Mouse (Mus musculus) MEL (cell line): ENCODE data around the gene Mad2l2.

ENCODE experiments used
- CTCF ChIP-seq, 3 experiments: IDR thresholded peaks in 2 of 3; conservative IDR thresholded peaks in 1 of 3; 2 replicates each; pipeline ENCODE4 v1.5.1; 2011 to 2012; ENCODE audit warnings: low read length in 3 of 3, low read depth in 2 of 3, mild to moderate bottlenecking in 2 of 3, improper control_type of control experiment in 1 of 3, inconsistent platforms in 1 of 3, mixed read lengths in 1 of 3, moderate library complexity in 1 of 3; ENCODE audit not compliant: control insufficient read depth in 1 of 3, insufficient read depth in 1 of 3, poor library complexity in 1 of 3, severe bottlenecking in 1 of 3
- GATA1 ChIP-seq: IDR thresholded peaks from 2 replicates; pipeline ENCODE4 v1.6.1; 2011; ENCODE audit warnings: low read depth, low read length, improper control_type of control experiment
- MXI1 ChIP-seq: IDR thresholded peaks from 2 replicates; pipeline ENCODE4 v1.6.1; 2011; ENCODE audit warnings: mild to moderate bottlenecking, low read depth, low read length, improper control_type of control experiment
- NRF1 ChIP-seq: IDR thresholded peaks from 2 replicates; pipeline ENCODE4 v1.6.1; 2014; ENCODE audit warnings: low read depth, mild to moderate bottlenecking, inconsistent platforms, low read length, improper control_type of control experiment, moderate library complexity; ENCODE audit not compliant: poor library complexity, insufficient read depth, severe bottlenecking
- POLR2A ChIP-seq, 2 experiments: IDR thresholded peaks; 2 replicates each; pipeline ENCODE4 v1.6.1; 2011 to 2012; ENCODE audit warnings: low read length in 2 of 2, mild to moderate bottlenecking in 2 of 2, control low read depth in 1 of 2, improper control_type of control experiment in 1 of 2, low read depth in 1 of 2, moderate library complexity in 1 of 2; ENCODE audit not compliant: control insufficient read depth in 1 of 2, insufficient read depth in 1 of 2, poor library complexity in 1 of 2
- SMC3 ChIP-seq: IDR thresholded peaks from 2 replicates; pipeline ENCODE4 v1.6.1; 2011; ENCODE audit warnings: low read depth, low read length, improper control_type of control experiment
- TAL1 ChIP-seq: IDR thresholded peaks from 2 replicates; pipeline ENCODE4 v1.6.1; 2012; ENCODE audit warnings: mild to moderate bottlenecking, inconsistent platforms, low read length, moderate library complexity, mixed read lengths
- TBP ChIP-seq: IDR thresholded peaks from 2 replicates; pipeline ENCODE4 v1.8.0; 2011; ENCODE audit warnings: low read depth, low read length, improper control_type of control experiment
- ZC3H11A ChIP-seq: IDR thresholded peaks from 2 replicates; pipeline ENCODE4 v1.6.1; 2012; ENCODE audit warnings: low read depth, mild to moderate bottlenecking, inconsistent platforms, low read length, improper control_type of control experiment

DNA sequence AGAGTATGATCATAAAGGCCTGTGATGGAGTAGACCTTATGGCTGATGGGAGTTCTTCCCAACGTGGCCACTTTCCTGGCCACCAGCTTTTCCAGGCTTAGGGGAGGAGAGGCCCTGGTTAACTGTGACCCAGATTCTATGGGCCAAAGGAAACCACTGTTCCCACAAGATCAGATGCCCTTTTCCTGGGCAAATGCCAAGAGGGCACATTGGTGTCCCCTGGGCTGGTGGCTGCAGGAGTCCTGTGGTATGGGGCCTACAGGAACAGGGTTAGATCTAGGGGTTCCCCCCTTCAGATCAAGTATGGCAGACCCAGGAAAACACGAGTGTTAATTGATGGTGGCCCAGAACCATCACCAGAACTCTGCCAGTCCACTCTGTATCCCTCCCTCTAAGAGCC, 17.5 kb downstream of the Mad2l2 start:
- TF ChIP-seq MXI1 (no peak), CTCF (IDR thresholded peaks at IDR 0.05 in 2 of 3, conservative IDR thresholded peaks at IDR 0.05 in 1 of 3; ENCODE audit: control insufficient read depth in 1 of 3, insufficient read depth in 1 of 3, low read depth in 2 of 3, low read length in 3 of 3, poor library complexity in 1 of 3, severe bottlenecking in 1 of 3) (no peak), GATA1 (no peak), POLR2A (IDR thresholded peaks at IDR 0.05; ENCODE audit: control insufficient read depth in 1 of 2, insufficient read depth in 1 of 2, low read depth in 1 of 2, low read length in 2 of 2, poor library complexity in 1 of 2) (no peak), TAL1 (no peak), ZC3H11A (no peak), TBP (no peak), SMC3 (no peak), NRF1 (no peak)
